Mouse (Mus musculus) embryonic fibroblast, embryonic 13.5 days (primary cell): ENCODE measurements around the gene Tsc22d2. TPM values are rescaled to one million over a fixed set of nuclear protein-coding genes. Genes with fewer than 3 reads are reported as not detected.

ENCODE experiments used
- H3K27ac ChIP-seq: 2 replicates; pipeline ENCODE4 v1.5.1; 2012; ENCODE audit warnings: low read length, control low read depth, inconsistent platforms; ENCODE audit not compliant: insufficient read depth
- H3K4me1 ChIP-seq: 2 replicates; pipeline ENCODE4 v1.6.1; 2011; ENCODE audit warnings: low read length; ENCODE audit not compliant: control insufficient read depth, insufficient read depth
- H3K4me3 ChIP-seq: 2 replicates; pipeline ENCODE4 v1.5.1; 2011; ENCODE audit warnings: mild to moderate bottlenecking, control low read depth, low read length; ENCODE audit not compliant: insufficient read depth
- CTCF ChIP-seq: IDR thresholded peaks from 2 replicates; pipeline ENCODE4 v1.5.1; 2011; ENCODE audit warnings: mild to moderate bottlenecking, control low read depth, low read length, moderate library complexity, borderline replicate concordance; ENCODE audit not compliant: insufficient read depth
- POLR2A ChIP-seq: IDR thresholded peaks from 2 replicates; pipeline ENCODE4 v1.6.1; 2011; ENCODE audit warnings: low read depth, mild to moderate bottlenecking, control low read depth, low read length, moderate library complexity
- polyA plus RNA-seq: library from polyadenylated mRNA; stranded (reverse); fragments of >200 nt; gene quantifications from 2 replicates; pipeline ENCODE4 v1.2.4, GENCODE M21; 2011; ENCODE audit warnings: low read depth; ENCODE audit not compliant: missing spikeins, insufficient read length

Gene Tsc22d2
- polyA plus RNA-seq, 1 experiment = 94.4 TPM

DNA sequence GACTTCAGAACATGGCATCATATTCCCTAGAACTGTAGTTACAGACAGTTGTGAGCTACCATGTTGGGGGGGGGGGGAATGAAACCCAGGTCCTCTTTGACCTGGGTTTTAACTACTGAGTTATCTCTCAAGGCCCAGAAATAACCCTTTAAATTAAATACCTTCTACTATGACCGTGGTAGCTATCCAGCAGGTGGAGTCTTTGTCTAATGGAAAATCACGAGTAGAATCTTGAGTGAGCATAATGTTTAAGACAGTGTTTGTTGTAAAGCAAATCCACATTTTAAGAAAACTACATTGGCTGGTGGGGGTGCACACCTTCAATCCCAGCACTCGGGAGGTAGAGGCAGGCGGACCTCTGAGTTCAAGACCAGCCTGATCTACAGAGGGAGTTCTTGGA lies 99.0 kb downstream of the Tsc22d2 start:
- Histone ChIP-seq H3K4me1 (no peaks in the 10 kb centered on the region), H3K27ac (no peak overlapping the region), H3K4me3 (no peak overlapping the region)
- TF ChIP-seq POLR2A (no peak), CTCF (no peak)

DNA sequence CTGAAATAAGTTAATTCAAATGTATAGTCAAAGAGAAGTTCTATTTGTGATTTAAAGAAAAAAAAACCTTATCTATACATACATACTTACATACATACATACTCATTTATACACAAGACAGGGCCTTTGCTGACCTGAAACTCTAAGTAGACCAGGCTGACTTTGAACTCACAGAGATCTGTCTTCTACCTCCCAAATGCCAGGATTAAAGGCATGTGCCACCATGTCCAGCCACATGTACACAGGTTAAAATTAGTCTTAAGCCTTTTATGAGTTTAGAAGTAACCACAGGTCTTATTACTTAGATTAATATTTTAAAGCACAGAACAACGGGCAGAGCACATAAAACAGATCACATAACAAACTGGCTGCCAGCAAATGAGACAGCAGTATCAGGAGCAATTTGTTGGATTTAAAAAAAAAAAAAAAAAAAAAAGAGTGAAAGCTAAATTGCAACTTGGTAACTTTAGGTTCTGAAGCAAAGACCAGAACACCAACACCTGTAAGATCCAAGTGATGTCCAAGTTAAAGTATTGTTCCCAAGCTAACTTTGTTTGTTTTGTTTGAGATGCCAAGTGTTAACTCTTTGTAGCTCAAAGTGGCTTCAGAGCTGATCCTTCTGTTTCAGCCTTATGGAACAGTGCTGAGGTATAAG lies 101.6 kb downstream of the Tsc22d2 start:
- Histone ChIP-seq H3K27ac (no peak overlapping the region), H3K4me3 (no peak overlapping the region), H3K4me1 (no peaks in the 10 kb centered on the region)
- TF ChIP-seq POLR2A (no peak), CTCF (no peak)

Other genes with a start within 250 kb of the Tsc22d2 start
- 85.3 and 107 TPM in 2 replicates for gene Eif2a, start 111.1 kb downstream of the Tsc22d2 start, polyA plus RNA-seq
- gene Serp1, start 111.2 kb downstream of the Tsc22d2 start, polyA plus RNA-seq = 105 and 131 TPM in 2 replicates
- gene Selenot, start 161.9 kb downstream of the Tsc22d2 start, polyA plus RNA-seq = 126 and 130 TPM in 2 replicates
- gene Erich6, start 222.5 kb downstream of the Tsc22d2 start, polyA plus RNA-seq = 0.32 TPM in 1 of 2 replicates, not detected in the other